Mouse (Mus musculus) bone marrow macrophage, adult 2 months (primary cell): ENCODE measurements around the gene Tbc1d9.

ENCODE experiments used
- CTCF ChIP-seq: IDR thresholded peaks from 2 replicates; pipeline ENCODE4 v1.5.1; 2012; ENCODE audit warnings: low read depth, mild to moderate bottlenecking, low read length, moderate library complexity
- POLR2A ChIP-seq: IDR thresholded peaks from 2 replicates; pipeline ENCODE4 v1.6.1; 2012; ENCODE audit warnings: mild to moderate bottlenecking, low read depth, low read length, borderline replicate concordance

DNA sequence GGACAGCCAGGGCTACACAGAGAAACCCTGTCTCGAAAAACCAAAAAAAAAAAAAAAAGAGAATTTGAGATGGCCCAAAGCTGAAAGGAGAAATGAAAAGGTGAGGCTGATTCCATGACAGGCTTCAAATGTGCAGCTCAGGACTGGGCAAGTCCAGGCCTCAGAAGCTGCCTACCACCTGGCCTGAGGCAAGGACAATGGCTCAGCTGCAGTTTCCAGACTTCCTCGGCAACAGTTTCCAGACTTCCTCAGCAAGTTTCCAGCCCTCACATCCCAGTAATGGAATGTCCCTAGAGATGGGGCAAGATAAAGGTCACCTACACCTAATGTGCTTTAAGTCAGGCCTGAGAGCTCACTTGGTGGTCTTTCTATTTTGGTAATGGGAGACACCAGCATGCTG, 13.1 kb upstream of the Tbc1d9 start:
- TF ChIP-seq POLR2A, result no peak
- no peak for TF ChIP-seq CTCF
